19 mouse cellular contexts compared by ENCODE assay signal in the genomic region with DNA sequence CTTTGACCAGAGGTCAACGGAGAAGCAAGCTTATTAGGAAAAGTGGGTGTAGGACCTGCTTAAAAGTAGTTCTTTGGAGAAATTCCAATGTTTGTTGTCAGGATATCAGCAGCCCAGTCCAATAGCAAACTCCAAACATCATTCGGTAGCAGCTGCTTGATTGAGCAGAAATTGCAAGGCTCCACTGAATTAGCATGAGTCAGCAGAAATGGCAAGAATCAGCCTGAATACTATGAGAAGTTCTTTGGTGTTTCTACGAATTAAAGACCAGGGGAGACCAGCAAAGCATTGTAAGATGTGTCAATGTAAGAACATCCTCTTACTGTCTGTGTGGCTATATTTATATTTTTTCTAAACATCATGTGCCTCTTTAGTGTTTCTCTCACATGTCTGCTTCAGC.
"Had no signal": no experiment of that assay in that cellular context is flagged by ENCODE, and none has a peak within 500 bp of the region (broad histone marks: within the 10 kb centered on the region; RNA-seq: fewer than 3 reads in every experiment).

No protein-coding gene starts in this region.

- H3K4me3 ChIP-seq: liver, embryonic 13.5 days; liver, embryonic 15.5 days; lung, embryonic 15.5 days; megakaryocyte, embryonic 14.5 days; midbrain, embryonic 13.5 days; myocyte; neural tube, embryonic 13.5 days; neural tube, embryonic 15.5 days had no signal

- H3K27me3 ChIP-seq: liver, embryonic 13.5 days; liver, embryonic 15.5 days; lung, embryonic 15.5 days; megakaryocyte, embryonic 14.5 days; midbrain, embryonic 13.5 days; neural tube, embryonic 13.5 days; neural tube, embryonic 15.5 days had no signal

- H3K27ac ChIP-seq: liver, embryonic 13.5 days; liver, embryonic 15.5 days; lung, embryonic 15.5 days; macrophage; midbrain, embryonic 13.5 days; neural tube, embryonic 13.5 days; neural tube, embryonic 15.5 days had no signal

- H3K36me3 ChIP-seq: liver, embryonic 13.5 days; liver, embryonic 15.5 days; lung, embryonic 15.5 days; midbrain, embryonic 13.5 days; neural tube, embryonic 13.5 days; neural tube, embryonic 15.5 days had no signal

- H3K4me2 ChIP-seq: liver, embryonic 13.5 days; liver, embryonic 15.5 days; lung, embryonic 15.5 days; midbrain, embryonic 11.5 days; midbrain, embryonic 13.5 days; neural tube, embryonic 13.5 days; neural tube, embryonic 15.5 days had no signal

- H3K9ac ChIP-seq: liver, embryonic 13.5 days; liver, embryonic 15.5 days; liver, postnatal 0 days; lung, embryonic 15.5 days; midbrain, embryonic 13.5 days; neural tube, embryonic 13.5 days; neural tube, embryonic 15.5 days had no signal

- H3K4me1 ChIP-seq: liver, embryonic 13.5 days; liver, embryonic 15.5 days; lung, embryonic 15.5 days; megakaryocyte, embryonic 14.5 days; midbrain, embryonic 13.5 days; neural tube, embryonic 13.5 days; neural tube, embryonic 15.5 days had no signal

- H3K9me3 ChIP-seq: liver, embryonic 13.5 days; liver, embryonic 15.5 days; lung, embryonic 15.5 days; megakaryocyte, embryonic 14.5 days; midbrain, embryonic 13.5 days; neural tube, embryonic 13.5 days; neural tube, embryonic 15.5 days had no signal

- DNase-seq: liver, embryonic 13.5 days; liver, postnatal 0 days; lung, adult 2 months; lung, postnatal 14 days; lung, postnatal 36 days; right cerebral cortex, adult 18-20 months; right cerebral cortex, postnatal 25 days; thymus, adult 18-20 months; thymus, postnatal 14 days; thymus, postnatal 36 days had no signal
